Mouse (Mus musculus): ENCODE results near the gene Calm4. TPM values are rescaled to one million over a fixed set of nuclear protein-coding genes. Genes with fewer than 3 reads are reported as not detected.
"Not testable (repeated sequence)": the region's sequence is repeated elsewhere in the genome, so short reads cannot be mapped to it uniquely, and the experiment has no call there.

Gene Calm4
- polyA plus RNA-seq, 1 experiment from 2014 or later: not detected

DNA sequence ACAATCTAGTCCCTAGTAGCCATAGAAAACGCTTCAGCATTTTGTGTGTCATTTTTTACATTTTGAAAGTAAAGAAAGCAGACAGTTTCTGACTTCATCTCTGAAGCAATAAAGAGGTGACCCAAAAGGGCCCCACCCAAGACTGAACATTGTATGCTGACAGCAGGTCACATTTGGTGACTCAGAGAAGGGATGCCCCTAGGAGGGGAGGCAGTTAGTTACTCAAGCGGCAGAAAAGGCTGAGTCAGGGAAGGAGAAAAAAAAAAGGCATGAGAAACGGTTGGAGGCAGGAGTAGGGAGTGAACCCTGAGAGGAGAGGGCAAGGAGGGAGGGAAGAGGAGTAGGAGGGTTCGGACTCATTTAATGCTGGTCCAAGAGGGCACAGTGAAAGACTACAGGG lies 15.5 kb upstream of the Calm4 start:
- no peak overlapping the region for H3K9ac ChIP-seq (replicated peaks)
- no peaks in the 10 kb centered on the region for H3K4me1 ChIP-seq (replicated peaks)
- H3K9me3 ChIP-seq: no peaks in the 10 kb centered on the region
- no peak for ATAC-seq
- WGBS: 69% methylated on average over 4 of the region's 4 CpGs
- no peak overlapping the region for H3K27ac ChIP-seq
- H3K36me3 ChIP-seq: no peaks in the 10 kb centered on the region
- no peak overlapping the region for H3K4me3 ChIP-seq (replicated peaks)
- H3K4me2 ChIP-seq (replicated peaks): no peak overlapping the region
- H3K27me3 ChIP-seq: no peaks in the 10 kb centered on the region

DNA sequence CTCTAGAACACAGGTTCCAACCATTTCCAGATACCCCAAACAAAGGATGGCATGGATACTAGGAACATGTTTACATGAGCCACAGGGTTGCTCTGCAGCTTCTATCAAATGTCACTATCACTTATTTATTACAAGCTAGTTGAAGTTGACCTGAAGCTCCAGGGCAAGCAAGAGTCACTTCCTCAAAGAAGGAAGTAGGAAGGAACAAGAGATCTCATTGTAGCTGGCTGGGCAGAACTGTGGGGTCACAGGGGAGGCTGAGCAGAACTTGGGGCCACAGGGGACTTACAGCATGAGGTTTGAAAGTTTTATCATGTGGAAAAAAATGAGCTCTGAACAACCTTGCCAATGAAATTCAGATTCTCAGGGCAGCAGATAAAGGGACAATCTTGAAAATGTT lies 11.8 kb upstream of the Calm4 start:
- Histone ChIP-seq H3K36me3 (no peaks in the 10 kb centered on the region), H3K4me1 (replicated peaks) (no peaks in the 10 kb centered on the region)

DNA sequence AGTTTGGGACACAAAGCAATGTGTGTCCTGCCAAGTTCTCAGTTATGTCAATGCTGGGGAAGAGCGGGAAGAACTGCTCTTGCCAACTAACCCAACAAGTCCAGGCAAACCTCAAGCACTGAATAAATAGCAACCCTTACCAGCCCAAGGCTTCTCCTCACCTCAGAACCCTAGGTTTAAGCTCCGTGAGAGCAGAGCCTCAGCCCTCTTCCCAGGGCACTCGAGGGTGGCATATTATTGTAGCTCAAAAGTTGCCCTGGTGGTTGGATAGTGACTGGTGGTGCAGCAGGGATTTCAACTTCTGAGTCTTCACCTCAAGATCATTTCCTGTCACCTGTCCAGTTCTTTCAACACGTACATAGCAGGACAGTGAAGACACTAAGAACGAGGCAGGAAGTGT lies 6.0 kb upstream of the Calm4 start:
- 83% methylated on average over 5 of the region's 5 CpGs for WGBS

More for the DNA sequence above, 11.8 kb upstream of the Calm4 start:
- Histone ChIP-seq H3K27me3 (no peaks in the 10 kb centered on the region), H3K4me2 (replicated peaks) (no peak overlapping the region), H3K27ac (no peak overlapping the region), H3K9me3 (no peaks in the 10 kb centered on the region), H3K9ac (replicated peaks) (no peak overlapping the region), H3K4me3 (replicated peaks) (no peak overlapping the region)
- no peak for ATAC-seq

DNA sequence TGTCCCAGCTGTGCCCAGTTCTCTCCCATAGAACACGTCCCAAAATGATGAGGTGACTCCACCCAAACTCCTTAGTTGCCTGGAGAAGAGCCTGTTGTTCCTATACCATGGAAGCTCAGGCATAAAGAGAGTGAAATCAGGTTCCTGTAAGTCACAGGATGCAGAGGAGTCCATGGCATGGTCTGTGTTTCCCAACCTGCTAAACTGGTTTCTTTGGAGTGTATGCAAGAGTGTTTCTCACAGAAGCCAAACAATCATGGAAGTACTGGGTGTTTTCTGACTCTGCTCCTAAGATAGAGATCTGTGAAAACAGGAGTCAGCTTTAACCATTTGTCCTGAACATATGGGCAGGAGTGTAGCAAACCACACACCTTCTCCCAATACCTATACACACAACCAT lies 5.6 kb upstream of the Calm4 start:
- Histone ChIP-seq H3K36me3 (no peaks in the 10 kb centered on the region), H3K27ac (no peak overlapping the region), H3K4me2 (replicated peaks) (no peak overlapping the region), H3K9me3 (no peaks in the 10 kb centered on the region), H3K9ac (replicated peaks) (no peak overlapping the region), H3K27me3 (no peaks in the 10 kb centered on the region), H3K4me3 (replicated peaks) (no peak overlapping the region), H3K4me1 (replicated peaks) (no peaks in the 10 kb centered on the region)
- no peak for ATAC-seq
- WGBS: 85% methylated on average over 1 of the region's 1 CpGs

More for the DNA sequence above, 6.0 kb upstream of the Calm4 start:
- Histone ChIP-seq H3K27ac (no peak overlapping the region), H3K4me3 (replicated peaks) (no peak overlapping the region), H3K36me3 (no peaks in the 10 kb centered on the region), H3K27me3 (no peaks in the 10 kb centered on the region), H3K4me2 (replicated peaks) (no peak overlapping the region), H3K4me1 (replicated peaks) (no peaks in the 10 kb centered on the region), H3K9me3 (no peaks in the 10 kb centered on the region), H3K9ac (replicated peaks) (no peak overlapping the region)
- ATAC-seq: no peak

DNA sequence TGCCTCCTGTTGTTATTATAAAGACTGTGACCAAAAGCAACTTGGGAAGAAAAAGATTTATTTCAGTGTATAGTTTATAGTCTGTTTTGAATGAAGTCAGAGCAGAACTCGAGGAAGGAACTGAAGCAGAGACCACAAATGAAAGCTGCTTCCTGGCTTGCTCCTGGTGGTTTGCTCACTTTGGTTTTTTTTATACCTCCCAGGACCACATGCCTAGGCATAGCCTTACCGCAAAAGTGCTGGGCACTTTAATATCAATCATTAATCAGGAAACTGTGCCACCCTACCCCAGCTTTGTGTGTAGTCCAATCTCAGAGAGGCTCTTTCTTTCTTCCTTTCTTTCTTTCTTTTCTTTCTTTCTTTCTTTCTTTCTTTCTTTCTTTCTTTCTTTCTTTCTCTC lies 5.1 kb upstream of the Calm4 start:
- no peak for ATAC-seq
- Histone ChIP-seq H3K9ac (replicated peaks) (no peak overlapping the region), H3K27me3 (no peaks in the 10 kb centered on the region), H3K4me1 (replicated peaks) (no peaks in the 10 kb centered on the region), H3K27ac (no peak overlapping the region), H3K36me3 (no peaks in the 10 kb centered on the region), H3K4me2 (replicated peaks) (no peak overlapping the region), H3K9me3 (no peaks in the 10 kb centered on the region), H3K4me3 (replicated peaks) (no peak overlapping the region)
- WGBS: 70% methylated on average over 2 of the region's 2 CpGs

DNA sequence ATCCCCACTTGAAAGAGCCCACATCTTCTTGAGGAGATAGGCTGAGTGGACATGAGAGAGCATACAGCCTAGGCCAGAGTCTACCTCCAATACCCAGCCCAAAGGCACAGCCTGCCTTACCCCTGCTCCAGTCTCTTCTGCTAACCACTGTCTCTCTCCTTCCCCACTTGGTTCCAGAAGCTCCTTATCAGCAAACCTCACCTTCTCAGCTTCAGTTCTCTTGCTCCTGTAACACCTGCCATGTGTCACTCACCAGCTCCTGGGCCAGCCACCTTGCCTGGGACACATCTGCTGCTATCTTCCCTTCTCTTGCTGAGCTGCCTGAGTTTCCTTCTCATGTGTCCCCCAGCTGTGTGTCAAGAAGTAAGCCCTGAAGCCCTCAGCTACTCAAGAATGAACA lies 3.9 kb upstream of the Calm4 start:
- H3K4me1 ChIP-seq (replicated peaks); H3K27me3 ChIP-seq; H3K9ac ChIP-seq (replicated peaks); H3K9me3 ChIP-seq; ATAC-seq; H3K4me3 ChIP-seq (replicated peaks); H3K4me2 ChIP-seq (replicated peaks); H3K36me3 ChIP-seq; H3K27ac ChIP-seq: not testable (repeated sequence)

DNA sequence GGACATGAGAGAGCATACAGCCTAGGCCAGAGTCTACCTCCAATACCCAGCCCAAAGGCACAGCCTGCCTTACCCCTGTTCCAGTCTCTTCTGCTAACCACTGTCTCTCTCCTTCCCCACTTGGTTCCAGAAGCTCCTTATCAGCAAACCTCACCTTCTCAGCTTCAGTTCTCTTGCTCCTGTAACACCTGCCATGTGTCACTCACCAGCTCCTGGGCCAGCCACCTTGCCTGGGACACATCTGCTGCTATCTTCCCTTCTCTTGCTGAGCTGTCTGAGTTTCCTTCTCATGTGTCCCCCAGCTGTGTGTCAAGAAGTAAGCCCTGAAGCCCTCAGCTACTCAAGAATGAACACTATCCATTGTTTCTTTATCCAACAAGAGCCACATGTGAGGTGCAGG lies 3.1 kb downstream of the Calm4 start:
- H3K27me3 ChIP-seq; H3K36me3 ChIP-seq; H3K4me3 ChIP-seq (replicated peaks); H3K9ac ChIP-seq (replicated peaks); H3K4me2 ChIP-seq (replicated peaks); ATAC-seq; H3K27ac ChIP-seq; H3K4me1 ChIP-seq (replicated peaks); H3K9me3 ChIP-seq: not testable (repeated sequence)

DNA sequence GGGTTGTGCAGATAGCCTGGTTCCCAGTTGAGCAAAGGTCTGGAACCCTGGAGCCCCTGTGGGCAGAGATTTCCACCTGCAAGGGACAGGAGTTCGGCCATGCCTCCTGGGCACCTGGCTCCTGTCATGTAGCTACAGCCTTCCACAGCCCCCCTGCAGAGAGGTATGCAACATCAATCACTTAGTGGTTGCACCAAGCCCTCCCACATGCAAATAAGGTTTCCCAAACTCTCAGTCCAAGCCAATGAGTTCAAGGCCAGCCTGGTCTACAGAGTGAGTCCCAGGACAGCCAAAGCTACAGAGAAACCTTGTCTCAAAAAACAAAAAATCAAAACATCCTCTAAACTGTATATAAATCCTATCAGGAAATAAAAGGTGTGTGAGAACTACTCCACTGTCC lies 12.8 kb downstream of the Calm4 start:
- Histone ChIP-seq H3K4me2 (replicated peaks) (no peak overlapping the region), H3K4me1 (replicated peaks) (no peaks in the 10 kb centered on the region), H3K4me3 (replicated peaks) (no peak overlapping the region), H3K36me3 (no peaks in the 10 kb centered on the region), H3K9me3 (no peaks in the 10 kb centered on the region), H3K27me3 (no peaks in the 10 kb centered on the region), H3K9ac (replicated peaks) (no peak overlapping the region), H3K27ac (no peak overlapping the region)
- no peak for ATAC-seq
- 83% methylated on average over 1 of the region's 1 CpGs for WGBS

DNA sequence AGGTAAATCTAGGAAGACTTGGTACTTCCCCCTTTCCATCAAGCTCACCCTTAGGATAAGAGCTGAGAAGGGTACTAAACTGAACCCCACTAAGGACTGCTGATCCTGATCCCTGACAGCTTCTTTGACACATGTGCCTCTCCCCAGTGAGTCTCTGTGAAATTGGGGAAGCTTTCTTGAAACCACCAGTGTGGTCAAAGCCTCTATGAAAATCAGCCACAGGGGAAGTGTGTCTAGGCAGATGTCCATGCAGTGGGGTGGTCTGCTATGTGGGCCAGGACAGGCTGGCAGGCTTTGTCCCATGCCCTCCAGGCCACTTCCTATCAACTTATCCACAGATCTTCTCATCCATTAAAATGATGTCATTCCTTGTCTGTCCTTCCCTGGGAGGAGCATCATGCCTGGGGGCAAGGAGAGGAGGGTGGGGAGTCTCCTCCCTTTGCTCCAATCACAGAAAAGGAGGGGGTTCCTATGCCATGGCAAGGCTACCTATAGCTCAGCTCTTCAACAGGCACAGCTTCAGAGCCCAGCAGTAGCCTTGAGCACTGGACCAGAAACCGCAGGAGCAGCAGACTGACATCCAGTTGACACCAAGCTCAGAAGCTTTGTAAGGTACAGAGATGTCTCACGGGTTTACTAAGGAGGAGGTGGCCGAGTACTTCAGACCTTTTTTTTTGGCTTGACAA lies 16.2 kb downstream of the Calm4 start, which contains the start of gene Calm5:
Calm5 (plus strand) TSS at position 526 of the 686 bp plus-strand sequence.
- not testable (repeated sequence) for H3K4me2 ChIP-seq (replicated peaks); H3K9ac ChIP-seq (replicated peaks); H3K4me1 ChIP-seq (replicated peaks); H3K4me3 ChIP-seq (replicated peaks); H3K27me3 ChIP-seq; H3K36me3 ChIP-seq; H3K9me3 ChIP-seq; ATAC-seq; H3K27ac ChIP-seq
- 80% methylated on average over 3 of the region's 3 CpGs for WGBS

DNA sequence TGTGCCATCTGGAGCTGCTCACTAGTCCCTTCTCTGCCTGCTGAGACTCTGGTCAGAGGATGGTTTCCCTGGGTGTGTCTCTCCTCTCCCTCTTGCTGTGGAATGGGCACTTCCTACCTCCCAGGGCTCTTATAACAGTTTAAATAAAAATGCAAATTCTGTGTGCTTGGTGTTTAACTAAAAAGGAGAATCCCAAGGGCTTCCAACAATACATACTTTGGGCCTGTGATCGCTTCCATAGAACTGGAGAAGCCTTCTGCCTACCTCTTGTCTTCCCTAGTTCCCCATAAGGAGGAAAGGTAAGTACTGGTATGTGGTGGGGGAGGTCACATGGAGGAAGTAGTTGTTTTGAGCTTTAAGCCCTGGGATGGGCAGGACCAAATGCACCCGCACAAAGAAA lies 17.3 kb downstream of the Calm4 start:
- 82% methylated on average over 2 of the region's 2 CpGs for WGBS
- H3K27me3 ChIP-seq: no peaks in the 10 kb centered on the region
- no peaks in the 10 kb centered on the region for H3K36me3 ChIP-seq
- H3K9ac ChIP-seq (replicated peaks): no peak overlapping the region
- H3K4me2 ChIP-seq (replicated peaks): no peak overlapping the region
- H3K4me3 ChIP-seq (replicated peaks): no peak overlapping the region
- no peak for ATAC-seq
- no peaks in the 10 kb centered on the region for H3K4me1 ChIP-seq (replicated peaks)
- H3K27ac ChIP-seq: no peak overlapping the region
- no peaks in the 10 kb centered on the region for H3K9me3 ChIP-seq

DNA sequence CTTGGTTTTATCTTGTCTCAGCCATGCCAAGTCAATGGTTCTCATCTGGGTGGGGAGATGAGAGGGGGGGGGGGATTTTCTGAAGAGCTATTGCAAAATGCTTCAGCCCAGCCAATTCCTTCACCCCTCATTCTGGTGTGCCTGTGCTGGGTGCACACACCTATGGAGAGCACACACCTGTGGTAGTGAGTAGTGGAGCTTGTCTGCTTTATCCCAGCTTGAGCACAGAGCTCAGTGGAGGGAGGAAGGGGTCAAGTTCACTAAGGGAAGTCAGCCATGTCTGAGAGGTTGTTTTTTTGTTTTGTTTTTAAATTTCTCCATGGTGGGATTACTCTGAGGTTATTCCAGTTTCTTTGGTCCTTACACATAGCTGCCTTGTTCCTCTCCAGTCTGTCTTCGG lies 18.7 kb downstream of the Calm4 start:
- no peaks in the 10 kb centered on the region for H3K36me3 ChIP-seq
- no peaks in the 10 kb centered on the region for H3K9me3 ChIP-seq
- no peak overlapping the region for H3K27ac ChIP-seq
- no peak for ATAC-seq
- no peak overlapping the region for H3K9ac ChIP-seq (replicated peaks)
- H3K4me1 ChIP-seq (replicated peaks): no peaks in the 10 kb centered on the region
- no peak overlapping the region for H3K4me3 ChIP-seq (replicated peaks)
- no peak overlapping the region for H3K4me2 ChIP-seq (replicated peaks)
- WGBS: 93% methylated on average over 1 of the region's 1 CpGs
- H3K27me3 ChIP-seq: no peaks in the 10 kb centered on the region

DNA sequence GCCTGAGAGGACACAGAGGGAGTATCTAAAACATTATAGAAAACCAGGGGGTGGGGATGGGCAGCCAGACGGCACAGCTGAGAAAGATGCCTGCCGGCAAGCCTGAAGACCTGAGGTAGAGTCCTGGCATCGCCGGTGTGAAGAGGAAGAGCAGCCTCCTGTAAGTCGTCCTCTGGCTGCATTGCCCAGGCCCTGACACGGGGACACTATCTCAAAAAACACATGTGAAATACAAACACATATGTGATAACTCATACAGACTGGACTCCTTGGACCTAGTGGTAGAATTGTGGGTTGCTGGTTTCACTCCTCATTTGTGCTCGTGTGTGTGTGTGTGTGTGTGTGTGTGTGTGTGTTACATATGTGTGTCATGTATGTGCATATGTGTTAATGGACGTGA lies 23.7 kb downstream of the Calm4 start:
- no peaks in the 10 kb centered on the region for H3K27me3 ChIP-seq
- no peak overlapping the region for H3K9ac ChIP-seq (replicated peaks)
- H3K4me1 ChIP-seq (replicated peaks): no peaks in the 10 kb centered on the region
- no peak overlapping the region for H3K4me2 ChIP-seq (replicated peaks)
- ATAC-seq: no peak
- no peaks in the 10 kb centered on the region for H3K36me3 ChIP-seq
- no peak overlapping the region for H3K27ac ChIP-seq
- H3K4me3 ChIP-seq (replicated peaks): no peak overlapping the region
- no peaks in the 10 kb centered on the region for H3K9me3 ChIP-seq
- 91% methylated on average over 8 of the region's 8 CpGs for WGBS

DNA sequence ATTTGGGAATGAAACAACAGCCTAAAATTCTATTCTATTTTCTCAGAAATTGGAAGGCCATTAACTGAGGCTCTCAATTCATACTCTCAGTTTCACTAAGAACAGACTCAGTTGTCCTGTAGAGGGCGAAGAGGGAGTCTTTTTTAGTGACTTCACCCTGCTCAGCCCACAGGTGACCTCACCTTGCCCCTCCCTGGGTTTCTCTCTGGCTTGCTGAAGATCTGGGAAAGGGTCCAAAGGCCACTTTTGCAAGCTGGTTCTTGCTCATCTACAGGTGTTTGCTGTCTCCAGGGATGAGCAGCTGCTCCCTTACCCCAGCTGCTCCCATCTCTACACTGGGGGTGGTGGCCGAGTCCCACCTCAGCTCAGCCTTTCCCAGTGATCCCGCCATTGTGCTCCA lies 24.8 kb downstream of the Calm4 start:
- no peaks in the 10 kb centered on the region for H3K9me3 ChIP-seq
- no peak overlapping the region for H3K4me2 ChIP-seq (replicated peaks)
- WGBS: 80% methylated on average over 3 of the region's 3 CpGs
- no peak overlapping the region for H3K4me3 ChIP-seq (replicated peaks)
- H3K27ac ChIP-seq: no peak overlapping the region
- no peaks in the 10 kb centered on the region for H3K36me3 ChIP-seq
- H3K4me1 ChIP-seq (replicated peaks): no peaks in the 10 kb centered on the region
- no peaks in the 10 kb centered on the region for H3K27me3 ChIP-seq
- H3K9ac ChIP-seq (replicated peaks): no peak overlapping the region
- ATAC-seq: no peak
